Mouse (Mus musculus) thymus, adult 18-20 months (tissue): ENCODE results near the gene Bbs1.
"Not testable (repeated sequence)": the region's sequence is repeated elsewhere in the genome, so short reads cannot be mapped to it uniquely, and the experiment has no call there.

Source experiments
- DNase-seq, 2 experiments: peaks; one replicate each; pipeline ENCODE4 v3.0.0; 2022; ENCODE audit warnings: mixed read lengths in 2 of 2

The Bbs1 gene

GRCm38 (mm10) chr19:4879324-4879703, 27.1 kb downstream of the Bbs1 start:
- no peak for DNase-seq

GRCm38 (mm10) chr19:4878405-4879323, 27.8 kb downstream of the Bbs1 start, which contains the start of gene Zdhhc24:
Gene Zdhhc24 (plus strand): TSS chr19:4878668.
- DNase-seq: peak; percentile 90 to 93

- DNase-seq: peak in 1 of 2 experiments; percentile 16
Measured at GRCm38 (mm10) chr19:4877785-4878184, 28.6 kb downstream of the Bbs1 start, which contains the start of gene Actn3. Gene Actn3 (minus strand): TSS chr19:4877909.

GRCm38 (mm10) chr19:4876755-4877154, 29.7 kb downstream of the Bbs1 start:
- no peak for DNase-seq

GRCm38 (mm10) chr19:4876241-4876640, 30.2 kb downstream of the Bbs1 start:
- no peak for DNase-seq

- not testable (repeated sequence) for DNase-seq
Measured at GRCm38 (mm10) chr19:4874613-4875012, 31.8 kb downstream of the Bbs1 start.

- DNase-seq: no peak
Measured at GRCm38 (mm10) chr19:4865147-4865546, 41.3 kb downstream of the Bbs1 start.

- no peak for DNase-seq
Measured at GRCm38 (mm10) chr19:4863048-4863447, 43.4 kb downstream of the Bbs1 start.

- no peak for DNase-seq
Measured at GRCm38 (mm10) chr19:4859081-4859480, 47.3 kb downstream of the Bbs1 start.

GRCm38 (mm10) chr19:4855951-4856350, 50.5 kb downstream of the Bbs1 start:
- no peak for DNase-seq

- no peak for DNase-seq
Measured at GRCm38 (mm10) chr19:4855470-4855820, 51.0 kb downstream of the Bbs1 start.

- peak in 1 of 2 experiments; percentile 20 for DNase-seq
Measured at GRCm38 (mm10) chr19:4854552-4855469, 51.6 kb downstream of the Bbs1 start, which contains the start of gene Ctsf. Gene Ctsf (plus strand): TSS chr19:4855130.

- no peak for DNase-seq
Measured at GRCm38 (mm10) chr19:4850281-4850680, 56.1 kb downstream of the Bbs1 start.

GRCm38 (mm10) chr19:4849800-4850199, 56.6 kb downstream of the Bbs1 start:
- no peak for DNase-seq

- no peak for DNase-seq
Measured at GRCm38 (mm10) chr19:4847490-4847889, 58.9 kb downstream of the Bbs1 start.

- DNase-seq: no peak
Measured at GRCm38 (mm10) chr19:4845846-4846245, 60.6 kb downstream of the Bbs1 start.

GRCm38 (mm10) chr19:4842611-4843010, 63.8 kb downstream of the Bbs1 start:
- no peak for DNase-seq

GRCm38 (mm10) chr19:4840848-4841247, 65.6 kb downstream of the Bbs1 start:
- DNase-seq: no peak

GRCm38 (mm10) chr19:4839149-4839548, 67.3 kb downstream of the Bbs1 start, which contains the start of the genes Ccs and Ccdc87:
Gene Ccs (minus strand): TSS chr19:4839332.
Gene Ccdc87 (plus strand): TSS chr19:4839366.
- peak; percentile 91 to 94 for DNase-seq

GRCm38 (mm10) chr19:4838526-4839140, 67.8 kb downstream of the Bbs1 start:
- DNase-seq: no peak

GRCm38 (mm10) chr19:4837049-4837448, 69.4 kb downstream of the Bbs1 start:
- DNase-seq: no peak
